Mouse (Mus musculus): ENCODE results near the gene Pwp2. TPM values are rescaled to one million over a fixed set of nuclear protein-coding genes. Genes with fewer than 3 reads are reported as not detected.

Gene Pwp2
- total RNA-seq (2012; rRNA removed) (73.8 and 91.5 TPM in 2 replicates), polyA plus RNA-seq (2012; ENCODE audit: insufficient read depth in 1 of 2, insufficient read length in 2 of 2, low read depth in 1 of 2, low replicate concordance in 2 of 2, missing spikeins in 1 of 2) (10 to 100 TPM; 49.6 to 62.4 TPM)

DNA sequence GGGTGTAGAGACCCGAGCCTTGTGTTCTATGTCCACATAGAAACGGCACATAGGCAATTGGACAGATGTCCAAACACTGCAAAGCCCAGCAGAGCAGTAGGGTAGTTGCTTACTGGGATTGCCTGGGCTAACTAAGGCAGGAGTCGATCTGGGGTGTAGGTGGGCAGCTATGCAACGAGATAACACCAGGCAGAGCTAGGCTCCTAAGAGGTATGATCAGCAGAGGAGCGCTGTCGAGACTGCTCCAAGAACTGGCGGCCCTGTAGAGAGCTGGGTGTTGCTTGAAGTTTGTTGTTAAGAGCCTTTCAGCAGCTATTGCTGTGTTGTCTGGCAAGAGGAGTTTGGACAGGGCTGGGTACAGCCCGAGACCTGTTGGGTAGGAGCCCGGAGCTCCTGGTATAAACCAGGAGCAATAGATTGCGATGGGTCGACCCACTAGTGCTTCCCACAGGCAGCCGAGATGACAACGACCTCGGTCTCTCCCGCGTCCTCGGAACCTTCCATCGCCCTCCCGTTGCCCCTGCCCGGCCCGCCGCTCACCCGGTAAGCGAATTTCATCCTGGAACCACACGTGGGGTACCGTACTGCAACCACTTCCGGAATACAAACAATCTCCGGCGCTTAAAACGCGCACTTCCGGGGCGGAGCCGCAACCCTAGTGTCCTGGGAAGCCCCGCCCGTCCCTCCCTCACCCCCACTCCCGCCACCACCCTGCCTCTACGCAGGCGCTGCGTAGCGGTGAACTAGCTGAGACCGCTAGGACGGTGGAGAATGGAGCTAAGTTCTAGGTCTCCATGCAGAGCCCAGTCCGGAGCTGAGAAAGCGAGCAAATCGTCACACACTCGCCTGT, at the start of gene Pwp2:
TSS of gene Pwp2 (minus strand) at position 619 of the 850 bp plus-strand sequence.
- peak within 1 kb of the TSS; percentile 94 for H3K27ac ChIP-seq (ENCODE audit: control insufficient read depth, low read depth, low read length)
- H3K4me1 ChIP-seq (ENCODE audit: control insufficient read depth in 1 of 2, insufficient read depth in 2 of 2, low read length in 2 of 2) = peaks cover 5 to 10% of the 10 kb centered on the region in 2 experiments; a peak in 3 of 4 replicates
- peaks cover 12% of the 10 kb centered on the region for H3K79me2 ChIP-seq (ENCODE audit: control insufficient read depth, insufficient read depth, low read length, poor library complexity)
- H3K9ac ChIP-seq (ENCODE audit: control insufficient read depth, low read depth, low read length, poor library complexity, severe bottlenecking) = peak within 1 kb of the TSS; percentile 93
- peak within 1 kb of the TSS; percentile 88 to 100 for H3K4me3 ChIP-seq (ENCODE audit: control insufficient read depth in 1 of 2, insufficient read depth in 1 of 2, low read depth in 2 of 2, low read length in 2 of 2)
- peak; percentile 97 for DNase-seq (ENCODE audit: low read depth, low spot score)
- H3K27me3 ChIP-seq (ENCODE audit: control insufficient read depth in 1 of 2, insufficient read depth in 2 of 2, low read length in 2 of 2) = no peaks in the 10 kb centered on the region
- peaks cover 0 to 6% of the 10 kb centered on the region in 2 experiments; a peak in 3 of 4 replicates for H3K36me3 ChIP-seq (ENCODE audit: control insufficient read depth in 1 of 2, insufficient read depth in 2 of 2, low read length in 2 of 2)
- no peaks in the 10 kb centered on the region for H3K9me3 ChIP-seq (replicated peaks; ENCODE audit: insufficient read depth, low read length)
- TF ChIP-seq CHD2 (IDR thresholded peaks at IDR 0.05; ENCODE audit: low read length) (no peak), USF2 (IDR thresholded peaks at IDR 0.05; ENCODE audit: borderline replicate concordance in 1 of 2, insufficient read depth in 1 of 2, low read depth in 1 of 2, low read length in 2 of 2) (no peak), RAD21 (IDR thresholded peaks at IDR 0.05; ENCODE audit: low read depth, low read length) (no peak), JUND (IDR thresholded peaks at IDR 0.05; ENCODE audit: low read depth, low read length) (no peak), POLR2AphosphoS2 (IDR thresholded peaks at IDR 0.05; ENCODE audit: low read length) (peak; percentile 95), HCFC1 (IDR thresholded peaks at IDR 0.05; ENCODE audit: low read depth, low read length) (peak; percentile 92), UBTF (IDR thresholded peaks at IDR 0.05; ENCODE audit: borderline replicate concordance, insufficient read depth, low read depth, low read length) (no peak), E2F4 (IDR thresholded peaks at IDR 0.05; ENCODE audit: borderline replicate concordance, low read depth, low read length) (no peak), POLR2AphosphoS5 (IDR thresholded peaks at IDR 0.05; ENCODE audit: borderline replicate concordance, low read depth, low read length) (no peak), TCF12 (IDR thresholded peaks at IDR 0.05; ENCODE audit: low read depth, low read length) (peak; percentile 61), SIN3A (IDR thresholded peaks at IDR 0.05; ENCODE audit: low read length) (peak; percentile 100), NELFE (IDR thresholded peaks at IDR 0.05; ENCODE audit: low read depth, low read length) (peak; percentile 88), MYC (IDR thresholded peaks at IDR 0.05; ENCODE audit: low read depth, low read length) (peak; percentile 96), NRF1 (IDR thresholded peaks at IDR 0.05; ENCODE audit: insufficient read depth, low read depth, low read length, poor library complexity, severe bottlenecking) (peak; percentile 80), CHD1 (IDR thresholded peaks at IDR 0.05; ENCODE audit: low read depth, low read length) (no peak), MEF2A (IDR thresholded peaks at IDR 0.05; ENCODE audit: extremely low read depth, insufficient replicate concordance, low read depth, low read length, poor library complexity, severe bottlenecking) (no peak), GABPA (IDR thresholded peaks at IDR 0.05; ENCODE audit: low read depth, low read length) (no peak), MAFK (IDR thresholded peaks at IDR 0.05; ENCODE audit: borderline replicate concordance, low read depth, low read length) (no peak), POLR2A (IDR thresholded peaks at IDR 0.05; ENCODE audit: control insufficient read depth in 1 of 2, insufficient read depth in 1 of 2, low read depth in 1 of 2, low read length in 2 of 2, poor library complexity in 1 of 2) (peak; percentile 57 to 96; a peak in 3 of 4 replicates), MAX (IDR thresholded peaks at IDR 0.05; ENCODE audit: low read length) (peak; percentile 96), MYB (IDR thresholded peaks at IDR 0.05; ENCODE audit: low read depth, low read length) (no peak), KAT2A (conservative IDR thresholded peaks at IDR 0.05; ENCODE audit: low read depth, low read length) (peak; percentile 62), ZC3H11A (IDR thresholded peaks at IDR 0.05; ENCODE audit: low read depth, low read length) (no peak), EP300 (IDR thresholded peaks at IDR 0.05; ENCODE audit: low read depth in 1 of 2, low read length in 2 of 2) (0 out of 4 replicates have a peak, but pooled peaks of 1 of the 2 experiments have one; percentile 6), MXI1 (IDR thresholded peaks at IDR 0.05; ENCODE audit: low read depth, low read length) (peak; percentile 100), ZMIZ1 (IDR thresholded peaks at IDR 0.05; ENCODE audit: low read depth, low read length) (peak; percentile 91), TBP (IDR thresholded peaks at IDR 0.05; ENCODE audit: low read depth, low read length) (peak; percentile 42), USF1 (IDR thresholded peaks at IDR 0.05; ENCODE audit: low read depth, low read length) (0 out of 2 replicates have a peak, but pooled peaks have one; percentile 37), CTCF (IDR thresholded peaks at IDR 0.05 in 2 of 3, conservative IDR thresholded peaks at IDR 0.05 in 1 of 3; ENCODE audit: control insufficient read depth in 1 of 3, insufficient read depth in 1 of 3, low read depth in 2 of 3, low read length in 3 of 3, poor library complexity in 1 of 3, severe bottlenecking in 1 of 3) (no peak), ZKSCAN1 (IDR thresholded peaks at IDR 0.05; ENCODE audit: low read depth, low read length) (no peak), TAL1 (IDR thresholded peaks at IDR 0.05; ENCODE audit: low read length) (no peak), ZNF384 (IDR thresholded peaks at IDR 0.05; ENCODE audit: low read depth, low read length) (0 out of 2 replicates have a peak, but pooled peaks have one; percentile 15), ELF1 (IDR thresholded peaks at IDR 0.05; ENCODE audit: low read depth, low read length) (peak; percentile 89), RCOR1 (IDR thresholded peaks at IDR 0.05; ENCODE audit: low read depth, low read length) (peak; percentile 25; the same call in 1 of the 2 replicates)

Data from MEL (cell line).